Mouse (Mus musculus) E14TG2a.4 (cell line): ENCODE measurements around the gene Platr17.
"Not testable (repeated sequence)": the region's sequence is repeated elsewhere in the genome, so short reads cannot be mapped to it uniquely, and the experiment has no call there.

Experiments used
- CTCF ChIP-seq: conservative IDR thresholded peaks from 2 replicates; pipeline ENCODE4 v1.5.1; 2014; ENCODE audit warnings: low read length
- NANOG ChIP-seq: IDR thresholded peaks from 2 replicates; pipeline ENCODE4 v1.6.1; 2014; ENCODE audit warnings: borderline replicate concordance, low read length, mixed read lengths
- POU5F1 ChIP-seq: IDR thresholded peaks from 2 replicates; pipeline ENCODE4 v1.6.1; 2014; ENCODE audit warnings: low read length, borderline replicate concordance

DNA sequence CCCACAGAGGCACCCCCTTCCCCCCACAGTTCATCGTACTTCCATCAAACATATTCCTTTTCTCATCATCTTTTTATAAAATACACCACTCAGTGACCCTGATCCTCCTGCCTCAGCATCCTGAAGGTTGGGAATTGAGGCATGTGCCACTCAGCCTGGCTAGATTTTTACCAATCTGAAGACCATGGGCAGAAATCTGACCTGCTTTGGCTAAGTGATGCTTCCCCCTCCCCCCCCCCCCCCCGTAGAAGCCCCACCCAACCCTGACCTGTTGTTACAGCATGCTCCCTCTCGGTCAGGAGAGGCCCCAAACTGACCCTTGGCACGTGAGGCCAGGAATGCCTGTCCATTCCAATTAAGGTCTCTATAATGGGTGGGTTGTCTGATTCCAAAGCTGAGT lies at the start of gene Platr17:
- not testable (repeated sequence) for TF ChIP-seq CTCF, NANOG, POU5F1
